Mouse (Mus musculus): ENCODE results near the gene Lsamp. TPM values are rescaled to one million over a fixed set of nuclear protein-coding genes. Genes with fewer than 3 reads are reported as not detected.
A peak's percentile ranks its signal among the peaks of the same experiment; 100 is the strongest.

The Lsamp gene
- total and polyA plus RNA-seq, 2 experiments from 2014 or later, result 122 to 157 TPM

- TF ChIP-seq CTCF (IDR thresholded peaks at IDR 0.05; ENCODE audit: low read depth), result no peak
- ATAC-seq, result no peak
- 88% methylated on average over 2 of the region's 2 CpGs for WGBS
Measured at GRCm38 (mm10) chr16:41088648-41089047, 1104.5 kb downstream of the Lsamp start.

GRCm38 (mm10) chr16:41090092-41090491, 1105.9 kb downstream of the Lsamp start:
- no peak overlapping the region for H3K27ac ChIP-seq
- H3K4me2 ChIP-seq (ENCODE audit: low read depth, low read length), result no peak overlapping the region
- no peaks in the 10 kb centered on the region for H3K36me3 ChIP-seq (ENCODE audit: insufficient read depth, low read length)
- no peaks in the 10 kb centered on the region for H3K9me3 ChIP-seq (ENCODE audit: low read length)
- TF ChIP-seq CTCF (IDR thresholded peaks at IDR 0.05; ENCODE audit: low read depth), result peak; percentile 33
- DNase-seq (ENCODE audit: low spot score) (peak; percentile 26), ATAC-seq (no peak)
- H3K4me3 ChIP-seq (ENCODE audit: low read length), result no peak overlapping the region
- H3K27me3 ChIP-seq (ENCODE audit: insufficient read depth, low read length), result no peaks in the 10 kb centered on the region
- no peak overlapping the region for H3K9ac ChIP-seq (replicated peaks; ENCODE audit: low read length)
- 54% methylated on average over 2 of the region's 2 CpGs for whole genome bisulfite sequencing
- no peaks in the 10 kb centered on the region for H3K4me1 ChIP-seq (ENCODE audit: insufficient read depth, low read length)

More at GRCm38 (mm10) chr16:41088648-41089047, 1104.5 kb downstream of the Lsamp start:
- Histone ChIP-seq H3K4me1 (ENCODE audit: insufficient read depth, low read length) (no peaks in the 10 kb centered on the region), H3K27me3 (ENCODE audit: insufficient read depth, low read length) (no peaks in the 10 kb centered on the region), H3K9ac (replicated peaks; ENCODE audit: low read length) (no peak overlapping the region), H3K27ac (no peak overlapping the region), H3K9me3 (ENCODE audit: low read length) (no peaks in the 10 kb centered on the region), H3K4me3 (ENCODE audit: low read length) (no peak overlapping the region), H3K4me2 (ENCODE audit: low read depth, low read length) (no peak overlapping the region), H3K36me3 (ENCODE audit: insufficient read depth, low read length) (no peaks in the 10 kb centered on the region)
- DNase-seq (ENCODE audit: low spot score), result no peak

- Histone ChIP-seq H3K4me3 (ENCODE audit: low read length) (no peak overlapping the region), H3K9ac (replicated peaks; ENCODE audit: low read length) (no peak overlapping the region), H3K36me3 (ENCODE audit: insufficient read depth, low read length) (no peaks in the 10 kb centered on the region), H3K27ac (no peak overlapping the region), H3K9me3 (ENCODE audit: low read length) (no peaks in the 10 kb centered on the region), H3K27me3 (ENCODE audit: insufficient read depth, low read length) (no peaks in the 10 kb centered on the region), H3K4me2 (ENCODE audit: low read depth, low read length) (no peak overlapping the region), H3K4me1 (ENCODE audit: insufficient read depth, low read length) (no peaks in the 10 kb centered on the region)
- ATAC-seq, result no peak
- no peak for TF ChIP-seq CTCF (IDR thresholded peaks at IDR 0.05; ENCODE audit: low read depth)
- no peak for DNase-seq (ENCODE audit: low spot score)
Measured at GRCm38 (mm10) chr16:41091259-41091658, 1107.1 kb downstream of the Lsamp start.

- 93% methylated on average over 3 of the region's 3 CpGs for WGBS
- H3K27me3 ChIP-seq (ENCODE audit: insufficient read depth, low read length), result no peaks in the 10 kb centered on the region
- H3K27ac ChIP-seq, result no peak overlapping the region
- H3K9ac ChIP-seq (replicated peaks; ENCODE audit: low read length), result no peak overlapping the region
- DNase-seq (ENCODE audit: low spot score), result no peak
- no peak for TF ChIP-seq CTCF (IDR thresholded peaks at IDR 0.05; ENCODE audit: low read depth)
- ATAC-seq, result no peak
- H3K36me3 ChIP-seq (ENCODE audit: insufficient read depth, low read length), result no peaks in the 10 kb centered on the region
- no peak overlapping the region for H3K4me3 ChIP-seq (ENCODE audit: low read length)
- no peaks in the 10 kb centered on the region for H3K4me1 ChIP-seq (ENCODE audit: insufficient read depth, low read length)
- no peak overlapping the region for H3K4me2 ChIP-seq (ENCODE audit: low read depth, low read length)
- no peaks in the 10 kb centered on the region for H3K9me3 ChIP-seq (ENCODE audit: low read length)
Measured at GRCm38 (mm10) chr16:41102805-41103204, 1118.6 kb downstream of the Lsamp start.

GRCm38 (mm10) chr16:41124361-41124760, 1140.2 kb downstream of the Lsamp start:
- H3K27ac ChIP-seq, result no peak overlapping the region
- no peak overlapping the region for H3K9ac ChIP-seq (replicated peaks; ENCODE audit: low read length)
- no peaks in the 10 kb centered on the region for H3K4me1 ChIP-seq (ENCODE audit: insufficient read depth, low read length)
- DNase-seq (ENCODE audit: low spot score) (no peak), ATAC-seq (no peak)
- H3K9me3 ChIP-seq (ENCODE audit: low read length), result no peaks in the 10 kb centered on the region
- no peak overlapping the region for H3K4me2 ChIP-seq (ENCODE audit: low read depth, low read length)
- WGBS, result 56% methylated on average over 2 of the region's 2 CpGs
- H3K27me3 ChIP-seq (ENCODE audit: insufficient read depth, low read length), result no peaks in the 10 kb centered on the region
- no peaks in the 10 kb centered on the region for H3K36me3 ChIP-seq (ENCODE audit: insufficient read depth, low read length)
- no peak for TF ChIP-seq CTCF (IDR thresholded peaks at IDR 0.05; ENCODE audit: low read depth)
- no peak overlapping the region for H3K4me3 ChIP-seq (ENCODE audit: low read length)

GRCm38 (mm10) chr16:41125051-41125450, 1140.9 kb downstream of the Lsamp start:
- H3K9me3 ChIP-seq (ENCODE audit: low read length), result no peaks in the 10 kb centered on the region
- no peaks in the 10 kb centered on the region for H3K36me3 ChIP-seq (ENCODE audit: insufficient read depth, low read length)
- ATAC-seq (no peak), DNase-seq (ENCODE audit: low spot score) (no peak)
- H3K27ac ChIP-seq, result no peak overlapping the region
- no peak overlapping the region for H3K9ac ChIP-seq (replicated peaks; ENCODE audit: low read length)
- no peaks in the 10 kb centered on the region for H3K4me1 ChIP-seq (ENCODE audit: insufficient read depth, low read length)
- no peaks in the 10 kb centered on the region for H3K27me3 ChIP-seq (ENCODE audit: insufficient read depth, low read length)
- H3K4me2 ChIP-seq (ENCODE audit: low read depth, low read length), result no peak overlapping the region
- H3K4me3 ChIP-seq (ENCODE audit: low read length), result no peak overlapping the region
- no peak for TF ChIP-seq CTCF (IDR thresholded peaks at IDR 0.05; ENCODE audit: low read depth)
- WGBS, result 88% methylated on average over 2 of the region's 2 CpGs

- Histone ChIP-seq H3K36me3 (ENCODE audit: insufficient read depth, low read length) (no peaks in the 10 kb centered on the region), H3K4me1 (ENCODE audit: insufficient read depth, low read length) (no peaks in the 10 kb centered on the region), H3K9ac (replicated peaks; ENCODE audit: low read length) (no peak overlapping the region), H3K4me3 (ENCODE audit: low read length) (no peak overlapping the region), H3K9me3 (ENCODE audit: low read length) (no peaks in the 10 kb centered on the region), H3K4me2 (ENCODE audit: low read depth, low read length) (no peak overlapping the region), H3K27ac (no peak overlapping the region), H3K27me3 (ENCODE audit: insufficient read depth, low read length) (no peaks in the 10 kb centered on the region)
- TF ChIP-seq CTCF (IDR thresholded peaks at IDR 0.05; ENCODE audit: low read depth), result peak; percentile 70
- peak; percentile 73 for DNase-seq (ENCODE audit: low spot score)
- no peak for ATAC-seq
- 51% methylated on average over 4 of the region's 4 CpGs for WGBS
Measured at GRCm38 (mm10) chr16:41131053-41131452, 1146.9 kb downstream of the Lsamp start.
